Comparison of ENCODE assay signal across 15 mouse cellular contexts in the genomic region with DNA sequence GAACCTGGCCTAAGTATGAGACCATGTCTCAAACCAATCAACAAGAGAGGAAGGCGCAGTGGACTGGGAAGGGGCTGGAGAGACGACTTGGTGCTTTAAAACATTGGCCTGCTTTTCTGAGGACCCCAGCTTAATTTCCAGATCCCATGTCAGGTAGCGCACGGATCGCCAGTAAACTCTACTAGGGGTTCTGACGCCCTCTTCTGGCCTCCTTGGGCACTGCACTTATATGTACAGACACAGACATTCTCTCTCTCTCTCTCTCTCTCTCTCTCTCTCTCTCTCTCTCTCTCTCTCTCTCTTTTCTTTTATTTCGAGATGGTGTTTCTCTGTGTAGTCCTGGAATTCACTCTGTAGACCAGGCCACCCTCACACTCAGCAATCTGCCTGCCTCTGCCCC. TPM values are rescaled to one million over a fixed set of nuclear protein-coding genes. Genes with fewer than 3 reads are reported as not detected.
DNase-seq lines count a peak whose midpoint lies in the region; ATAC-seq and TF ChIP-seq lines count a peak whose summit lies in the region.
"Had no signal": no experiment of that assay in that cellular context is flagged by ENCODE, and none has a peak within 500 bp of the region (broad histone marks: within the 10 kb centered on the region; RNA-seq: fewer than 3 reads in every experiment).

No protein-coding gene starts in this region.

- TF ChIP-seq POLR2A in testis, adult 2 months (IDR thresholded peaks at IDR 0.05; ENCODE audit: control insufficient read depth, low read depth, low read length): no peak

- H3K4me2 ChIP-seq in heart, postnatal 0 days (ENCODE audit: low read depth, low read length): no peak overlapping the region
- no peak overlapping the region for H3K4me2 ChIP-seq in heart, embryonic 12.5 days
- no peak overlapping the region for H3K4me2 ChIP-seq in lung, postnatal 0 days (replicated peaks; ENCODE audit: low read depth, low read length)
- H3K4me2 ChIP-seq: embryonic facial prominence, embryonic 13.5 days; midbrain, embryonic 12.5 days had no signal

- H3K27me3 ChIP-seq in heart, postnatal 0 days (ENCODE audit: control insufficient read depth, insufficient read depth, low read length): no peaks in the 10 kb centered on the region
- H3K27me3 ChIP-seq in heart, embryonic 12.5 days (replicated peaks): no peaks in the 10 kb centered on the region
- H3K27me3 ChIP-seq in lung, postnatal 0 days (replicated peaks; ENCODE audit: insufficient read depth, low read length): no peaks in the 10 kb centered on the region
- H3K27me3 ChIP-seq in testis, adult 2 months (ENCODE audit: control insufficient read depth, insufficient read depth, low read length): peaks cover 3% of the 10 kb centered on the region; the same call in 1 of the 2 replicates
- H3K27me3 ChIP-seq: embryonic facial prominence, embryonic 13.5 days had no signal

- H3K36me3 ChIP-seq in heart, postnatal 0 days (replicated peaks; ENCODE audit: control insufficient read depth, insufficient read depth, low read length): no peaks in the 10 kb centered on the region
- H3K36me3 ChIP-seq in heart, embryonic 12.5 days: no peaks in the 10 kb centered on the region
- H3K36me3 ChIP-seq in lung, postnatal 0 days (ENCODE audit: insufficient read depth, low read length): no peaks in the 10 kb centered on the region
- no peaks in the 10 kb centered on the region for H3K36me3 ChIP-seq in testis, adult 2 months (ENCODE audit: control insufficient read depth, insufficient read depth, low read length)
- H3K36me3 ChIP-seq: embryonic facial prominence, embryonic 13.5 days; midbrain, embryonic 12.5 days had no signal

- WGBS in heart, postnatal 0 days: 74% methylated on average over 7 of the region's 7 CpGs
- 79% methylated on average over 7 of the region's 7 CpGs for WGBS in heart, embryonic 12.5 days
- 85% methylated on average over 7 of the region's 7 CpGs for WGBS in lung, postnatal 0 days

- no peak overlapping the region for H3K4me3 ChIP-seq in heart, postnatal 0 days (ENCODE audit: low read depth, low read length)
- H3K4me3 ChIP-seq in heart, embryonic 12.5 days: no peak overlapping the region
- H3K4me3 ChIP-seq in lung, postnatal 0 days (ENCODE audit: low read depth, low read length): no peak overlapping the region
- no peak overlapping the region for H3K4me3 ChIP-seq in testis, adult 2 months (ENCODE audit: control insufficient read depth, low read depth, low read length)
- H3K4me3 ChIP-seq: embryonic facial prominence, embryonic 13.5 days; midbrain, embryonic 12.5 days had no signal

- TF ChIP-seq EP300 in heart, postnatal 0 days (IDR thresholded peaks at IDR 0.05; ENCODE audit: low read depth): no peak
- TF ChIP-seq EP300 in lung, postnatal 0 days (IDR thresholded peaks at IDR 0.05): no peak

- DNase-seq in heart, postnatal 0 days (ENCODE audit: low spot score): no peak
- no peak for DNase-seq in lung, postnatal 0 days (ENCODE audit: low spot score)
- DNase-seq in lung, adult 18-20 months: no peak
- DNase-seq in ZHBTc4 (ENCODE audit: low read depth, low spot score): peak; percentile 85
- no peak for DNase-seq in layer of hippocampus, adult 9-10 months (ENCODE audit: low spot score)
- no peak for DNase-seq in left cerebral cortex, adult 8-10 months (ENCODE audit: low spot score in 2 of 2)
- DNase-seq: cerebellum, adult 9-10 months; heart, adult 18-20 months; kidney, adult 11 months; left cerebral cortex, postnatal 4 days; lung, postnatal 10 days had no signal

- no peaks in the 10 kb centered on the region for H3K9me3 ChIP-seq in heart, postnatal 0 days (replicated peaks; ENCODE audit: control insufficient read depth, low read length)
- no peaks in the 10 kb centered on the region for H3K9me3 ChIP-seq in heart, embryonic 12.5 days (replicated peaks)
- no peaks in the 10 kb centered on the region for H3K9me3 ChIP-seq in lung, postnatal 0 days (ENCODE audit: low read length)
- H3K9me3 ChIP-seq: embryonic facial prominence, embryonic 13.5 days; midbrain, embryonic 12.5 days had no signal

- peak; percentile 18 for TF ChIP-seq CTCF in heart, postnatal 0 days (IDR thresholded peaks at IDR 0.05; ENCODE audit: low read depth)
- TF ChIP-seq CTCF in lung, postnatal 0 days (IDR thresholded peaks at IDR 0.05): peak; percentile 47
- TF ChIP-seq CTCF in testis, adult 2 months (IDR thresholded peaks at IDR 0.05; ENCODE audit: control insufficient read depth, insufficient read depth, insufficient replicate concordance, low read depth, low read length): peak; percentile 39; the same call in 1 of the 2 replicates

- H3K9ac ChIP-seq in heart, postnatal 0 days (replicated peaks; ENCODE audit: low read depth, low read length): no peak overlapping the region
- H3K9ac ChIP-seq in heart, embryonic 12.5 days: no peak overlapping the region
- no peak overlapping the region for H3K9ac ChIP-seq in lung, postnatal 0 days (replicated peaks; ENCODE audit: low read depth)
- H3K9ac ChIP-seq: embryonic facial prominence, embryonic 13.5 days; midbrain, embryonic 12.5 days had no signal

- ATAC-seq in heart, postnatal 0 days (ENCODE audit: insufficient read depth, low read depth): no peak
- no peak for ATAC-seq in heart, embryonic 12.5 days (ENCODE audit: insufficient number of reproducible peaks, low FRiP score)
- no peak for ATAC-seq in lung, postnatal 0 days

- H3K27ac ChIP-seq in heart, postnatal 0 days (ENCODE audit: low read depth): no peak overlapping the region
- H3K27ac ChIP-seq in heart, embryonic 12.5 days (ENCODE audit: poor library complexity, severe bottlenecking): no peak overlapping the region
- no peak overlapping the region for H3K27ac ChIP-seq in lung, postnatal 0 days (ENCODE audit: low read length)
- H3K27ac ChIP-seq in testis, adult 2 months (ENCODE audit: control insufficient read depth, insufficient read depth, low read depth, low read length): no peak overlapping the region
- H3K27ac ChIP-seq: embryonic facial prominence, embryonic 13.5 days; midbrain, embryonic 12.5 days had no signal

- H3K4me1 ChIP-seq in heart, postnatal 0 days (ENCODE audit: control insufficient read depth, insufficient read depth): peaks cover 16% of the 10 kb centered on the region
- peaks cover 37% of the 10 kb centered on the region for H3K4me1 ChIP-seq in heart, embryonic 12.5 days (replicated peaks)
- H3K4me1 ChIP-seq in lung, postnatal 0 days (ENCODE audit: insufficient read depth, low read depth, low read length): peaks cover 14% of the 10 kb centered on the region; the same call in 1 of the 2 replicates
- peaks cover 10% of the 10 kb centered on the region for H3K4me1 ChIP-seq in testis, adult 2 months (ENCODE audit: control insufficient read depth, insufficient read depth, low read length)

RNA-seq across cellular contexts. Expression of a gene that starts 60.0 kb away (rescaled TPM):
- total RNA-seq in heart, postnatal 0 days (2014; rRNA removed; ENCODE audit: low replicate concordance): 9.8 and 10.1 TPM in 2 replicates
- 1.9 and 2.1 TPM in 2 replicates for polyA plus RNA-seq in heart, postnatal 0 days (2015; fragmentation: Nextera tagmentation; extraction: Ambion mirVana)
- polyA plus RNA-seq in heart, embryonic 12.5 days (2016; fragmentation: Nextera tagmentation; extraction: Ambion mirVana): 3.5 and 3.7 TPM in 2 replicates
- polyA plus RNA-seq in lung, postnatal 0 days (2015; fragmentation: Nextera tagmentation; extraction: Ambion mirVana): 4.0 and 4.4 TPM in 2 replicates
- 74.6 and 80.0 TPM in 2 replicates for polyA plus RNA-seq in testis, adult 2 months (2012; rRNA removed)
- 1 to 10 TPM; 2.5 to 4.4 (median 3.3) TPM for total RNA-seq in left cerebral cortex, adult 8-10 months (2022)

Comparison
In these comparisons a context has a peak if more than half of its experiments do, and no peak if none do; other contexts are left out.
1. RNA of a gene that starts 60.0 kb away (polyA plus RNA-seq): 74.6 to 80.0 TPM in testis, adult 2 months; 4.0 to 4.4 TPM in lung, postnatal 0 days, 3.5 to 3.7 TPM in heart, embryonic 12.5 days and 1.9 to 2.1 TPM in heart, postnatal 0 days; every median in the first group is over 10 times any median in the second.
2. Peak in every context shown above with its lines, with median percentiles within 50 percentile points of each other: CTCF ChIP-seq.